Mouse (Mus musculus): ENCODE measurements around the gene Lgals3. TPM values are rescaled to one million over a fixed set of nuclear protein-coding genes. Genes with fewer than 3 reads are reported as not detected.
"Not testable (repeated sequence)": the region's sequence is repeated elsewhere in the genome, so short reads cannot be mapped to it uniquely, and the experiment has no call there.

The Lgals3 gene
- 3.7 and 4.7 TPM in 2 replicates for polyA plus RNA-seq (2012; rRNA removed)

DNA sequence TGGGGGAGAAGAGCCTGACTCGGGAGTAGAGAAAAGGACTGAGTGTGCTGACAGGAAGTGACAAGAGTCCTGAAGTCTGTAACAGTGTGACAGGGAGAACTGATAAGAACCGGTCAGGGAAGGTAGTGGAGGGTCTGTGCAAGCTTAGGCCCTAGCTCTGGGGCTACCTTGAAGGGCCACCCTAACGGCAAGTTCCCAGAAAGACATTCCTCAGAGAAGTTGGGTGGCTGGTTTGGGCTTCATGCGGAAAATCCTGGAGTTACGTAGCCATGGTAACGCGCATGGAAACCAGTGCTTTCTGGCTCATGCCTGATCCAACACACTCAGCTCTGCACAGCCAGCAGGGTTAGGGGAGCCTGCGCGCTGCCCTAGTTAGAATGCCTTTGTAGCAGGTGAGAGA is at the start of gene Lgals3:
Gene Lgals3 (plus strand): TSS at position 291 of the 400 bp plus-strand sequence.
- Histone ChIP-seq H3K27me3 (ENCODE audit: control insufficient read depth, insufficient read depth, low read length) (0 out of 2 replicates have a peak, but pooled peaks cover 2% of the 10 kb centered on the region), H3K27ac (ENCODE audit: insufficient read depth, low read length) (no peak within 1 kb of the TSS), H3K4me3 (replicated peaks; ENCODE audit: insufficient read depth, low read depth, low read length) (no peak within 1 kb of the TSS), H3K4me1 (ENCODE audit: control insufficient read depth, insufficient read depth, low read length) (peaks cover 5% of the 10 kb centered on the region)
- 14% methylated on average over 9 of the region's 9 CpGs for WGBS
- TF ChIP-seq CTCF (IDR thresholded peaks at IDR 0.05; ENCODE audit: borderline replicate concordance, insufficient read depth, low read depth, low read length) (no peak), POLR2A (IDR thresholded peaks at IDR 0.05; ENCODE audit: borderline replicate concordance, insufficient read depth, low read length) (no peak)
- DNase-seq, result peak; percentile 18 to 27

DNA sequence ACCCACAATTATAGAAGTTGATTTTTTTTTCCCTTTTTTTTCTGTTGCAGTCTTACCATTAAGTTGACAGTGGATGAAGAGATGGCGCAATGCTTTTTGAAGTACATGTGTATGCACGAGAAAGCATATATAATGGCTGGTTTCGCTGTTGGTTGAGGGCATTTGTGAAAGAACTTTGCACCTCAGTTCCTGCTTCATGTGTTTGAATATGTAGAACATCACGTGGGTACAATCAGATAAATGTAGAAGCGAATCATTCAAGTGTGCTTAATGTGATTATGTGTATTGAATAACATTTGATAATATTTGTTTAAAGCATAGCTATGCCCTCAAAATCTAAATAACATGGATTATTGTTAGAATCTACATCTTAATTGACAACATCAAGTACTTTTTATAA is 48.2 kb upstream of the Lgals3 start:
- Histone ChIP-seq H3K4me3 (replicated peaks; ENCODE audit: insufficient read depth, low read depth, low read length) (no peak overlapping the region), H3K27me3 (ENCODE audit: control insufficient read depth, insufficient read depth, low read length) (no peaks in the 10 kb centered on the region), H3K4me1 (ENCODE audit: control insufficient read depth, insufficient read depth, low read length) (no peaks in the 10 kb centered on the region), H3K27ac (ENCODE audit: insufficient read depth, low read length) (no peak overlapping the region)
- TF ChIP-seq POLR2A (IDR thresholded peaks at IDR 0.05; ENCODE audit: borderline replicate concordance, insufficient read depth, low read length), result no peak
- no peak for TF ChIP-seq CTCF (IDR thresholded peaks at IDR 0.05; ENCODE audit: borderline replicate concordance, insufficient read depth, low read depth, low read length)
- 92% methylated on average over 5 of the region's 5 CpGs for WGBS
- DNase-seq, result no peak

DNA sequence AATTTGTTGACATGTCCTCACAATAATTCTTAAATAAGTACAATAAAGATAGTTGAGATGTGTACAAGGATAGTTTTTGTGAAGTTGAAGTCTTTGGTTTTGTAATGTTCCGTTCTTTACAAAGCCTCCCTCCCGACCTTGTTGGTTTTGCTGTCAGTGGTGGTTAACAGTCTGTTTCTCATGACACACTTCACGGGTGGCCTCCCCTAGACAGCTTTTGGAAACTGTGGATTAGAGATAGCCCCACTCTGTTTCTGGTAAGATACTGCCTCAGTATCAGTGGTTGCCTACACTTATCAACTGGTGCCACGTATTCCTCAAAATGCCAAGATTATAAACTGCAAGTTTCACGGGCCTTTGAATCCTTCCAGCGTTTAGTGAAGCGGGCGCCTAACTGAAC is 46.0 kb upstream of the Lgals3 start:
- not testable (repeated sequence) for H3K27me3 ChIP-seq (ENCODE audit: control insufficient read depth, insufficient read depth, low read length); H3K27ac ChIP-seq (ENCODE audit: insufficient read depth, low read length); DNase-seq; H3K4me1 ChIP-seq (ENCODE audit: control insufficient read depth, insufficient read depth, low read length); H3K4me3 ChIP-seq (replicated peaks; ENCODE audit: insufficient read depth, low read depth, low read length)
- 92% methylated on average over 7 of the region's 8 CpGs for WGBS

DNA sequence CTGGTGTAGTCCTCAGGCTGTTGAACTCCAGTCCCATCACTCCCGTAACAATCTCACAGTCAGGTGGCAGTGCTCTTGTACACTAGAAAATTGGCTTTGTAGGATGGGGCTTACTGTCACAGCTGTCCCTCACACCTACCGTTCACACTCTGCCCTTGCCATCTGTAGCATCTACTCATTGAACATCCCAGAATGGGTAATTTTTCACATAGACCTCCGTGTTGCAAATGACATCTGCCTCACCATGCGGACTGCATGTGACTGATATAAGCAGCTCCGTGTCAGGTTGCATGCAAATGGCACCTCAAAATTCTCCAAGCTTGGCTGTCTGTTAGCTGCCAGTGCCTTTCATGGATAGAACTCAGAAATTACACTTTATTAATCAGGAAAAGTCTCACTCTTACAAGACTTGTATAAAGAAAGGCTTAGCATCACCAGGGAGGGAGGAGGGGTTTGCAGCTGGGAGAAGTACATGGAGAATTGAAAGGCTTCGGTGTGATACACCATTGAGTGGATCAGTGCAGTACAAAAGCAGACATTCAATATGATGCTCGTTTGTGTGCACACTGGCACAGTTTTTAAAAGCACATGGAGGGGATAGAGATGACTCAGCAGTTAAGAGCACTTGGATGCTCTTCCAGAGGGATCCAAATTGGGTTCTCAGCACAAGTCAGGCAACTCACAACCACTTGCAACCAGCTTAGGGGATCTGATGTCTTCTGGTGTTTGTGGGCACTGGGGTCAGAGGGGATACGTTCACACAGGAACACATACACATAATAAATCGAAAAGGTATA is 41.4 kb upstream of the Lgals3 start:
- DNase-seq, result no peak
- Histone ChIP-seq H3K27ac (ENCODE audit: insufficient read depth, low read length) (no peak overlapping the region), H3K4me3 (replicated peaks; ENCODE audit: insufficient read depth, low read depth, low read length) (no peak overlapping the region), H3K4me1 (ENCODE audit: control insufficient read depth, insufficient read depth, low read length) (no peaks in the 10 kb centered on the region), H3K27me3 (ENCODE audit: control insufficient read depth, insufficient read depth, low read length) (no peaks in the 10 kb centered on the region)
- whole genome bisulfite sequencing, result 81% methylated on average over 9 of the region's 9 CpGs
- TF ChIP-seq POLR2A (IDR thresholded peaks at IDR 0.05; ENCODE audit: borderline replicate concordance, insufficient read depth, low read length), result no peak
- no peak for TF ChIP-seq CTCF (IDR thresholded peaks at IDR 0.05; ENCODE audit: borderline replicate concordance, insufficient read depth, low read depth, low read length)

DNA sequence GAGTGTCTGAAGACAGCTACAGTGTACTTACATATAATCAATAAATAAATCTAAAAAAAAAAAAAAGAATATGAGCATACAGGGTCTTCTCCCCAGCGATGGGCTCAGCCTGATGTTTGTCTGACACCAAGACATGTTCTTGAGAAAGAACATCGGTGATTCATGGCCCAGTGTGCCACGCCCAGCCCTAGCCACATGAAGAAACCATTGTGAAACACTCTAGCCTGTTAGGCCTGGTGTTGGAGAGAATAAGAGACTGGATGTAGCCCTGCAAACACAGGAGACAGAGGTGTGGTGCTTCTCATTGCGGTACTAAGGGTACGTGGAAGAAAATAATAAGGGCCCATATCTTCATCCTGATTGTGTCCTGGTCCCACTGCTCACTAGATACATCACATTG is 40.2 kb upstream of the Lgals3 start:
- 95% methylated on average over 5 of the region's 5 CpGs for WGBS
- TF ChIP-seq CTCF (IDR thresholded peaks at IDR 0.05; ENCODE audit: borderline replicate concordance, insufficient read depth, low read depth, low read length) (no peak), POLR2A (IDR thresholded peaks at IDR 0.05; ENCODE audit: borderline replicate concordance, insufficient read depth, low read length) (no peak)
- Histone ChIP-seq H3K27ac (ENCODE audit: insufficient read depth, low read length) (no peak overlapping the region), H3K4me1 (ENCODE audit: control insufficient read depth, insufficient read depth, low read length) (no peaks in the 10 kb centered on the region), H3K4me3 (replicated peaks; ENCODE audit: insufficient read depth, low read depth, low read length) (no peak overlapping the region), H3K27me3 (ENCODE audit: control insufficient read depth, insufficient read depth, low read length) (no peaks in the 10 kb centered on the region)
- no peak for DNase-seq

DNA sequence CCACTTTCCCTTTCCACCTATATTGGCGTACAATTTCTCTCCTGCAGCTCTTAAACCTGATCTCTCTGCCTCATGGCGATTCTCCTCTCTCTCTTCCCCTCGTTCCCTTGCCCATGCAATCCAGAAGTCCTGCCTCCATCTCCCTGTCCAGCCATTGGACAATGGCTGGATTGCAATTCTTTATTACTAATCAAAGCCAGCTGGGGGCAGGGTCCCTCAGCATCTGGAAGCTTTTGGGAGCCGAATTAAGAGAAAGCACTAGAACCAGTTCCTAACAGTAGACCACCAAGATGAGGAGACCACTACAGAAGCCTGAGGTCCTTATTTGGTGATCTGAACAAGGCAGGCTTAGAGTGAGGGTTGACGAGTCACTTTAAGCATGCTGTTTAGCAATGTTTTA is 35.6 kb upstream of the Lgals3 start:
- TF ChIP-seq CTCF (IDR thresholded peaks at IDR 0.05; ENCODE audit: borderline replicate concordance, insufficient read depth, low read depth, low read length), result no peak
- no peak for TF ChIP-seq POLR2A (IDR thresholded peaks at IDR 0.05; ENCODE audit: borderline replicate concordance, insufficient read depth, low read length)
- H3K4me1 ChIP-seq (ENCODE audit: control insufficient read depth, insufficient read depth, low read length), result no peaks in the 10 kb centered on the region
- no peaks in the 10 kb centered on the region for H3K27me3 ChIP-seq (ENCODE audit: control insufficient read depth, insufficient read depth, low read length)
- WGBS, result 76% methylated on average over 5 of the region's 5 CpGs
- no peak overlapping the region for H3K4me3 ChIP-seq (replicated peaks; ENCODE audit: insufficient read depth, low read depth, low read length)
- no peak overlapping the region for H3K27ac ChIP-seq (ENCODE audit: insufficient read depth, low read length)
- no peak for DNase-seq

DNA sequence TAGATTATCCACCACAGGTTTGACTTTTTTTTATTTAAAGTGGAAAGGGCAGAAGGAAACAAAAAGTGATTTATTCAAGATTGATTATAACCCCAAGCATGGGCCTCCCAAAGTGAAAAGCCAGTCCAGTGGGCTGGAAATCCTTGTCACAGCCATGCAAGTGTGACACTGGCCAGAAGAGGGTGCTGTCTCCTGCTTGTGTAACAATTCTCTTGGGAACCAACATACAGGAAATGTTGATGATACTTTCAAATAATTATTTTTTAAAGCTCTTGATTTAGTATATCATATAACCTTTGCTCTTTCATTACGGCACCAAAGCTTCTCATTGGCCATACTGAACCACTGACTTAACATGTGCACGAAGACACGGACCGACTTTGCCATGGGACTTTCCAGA is 32.7 kb upstream of the Lgals3 start:
- no peaks in the 10 kb centered on the region for H3K27me3 ChIP-seq (ENCODE audit: control insufficient read depth, insufficient read depth, low read length)
- WGBS, result 85% methylated on average over 4 of the region's 4 CpGs
- TF ChIP-seq CTCF (IDR thresholded peaks at IDR 0.05; ENCODE audit: borderline replicate concordance, insufficient read depth, low read depth, low read length), result peak; percentile 70
- no peak for TF ChIP-seq POLR2A (IDR thresholded peaks at IDR 0.05; ENCODE audit: borderline replicate concordance, insufficient read depth, low read length)
- DNase-seq, result peak; percentile 21 to 46
- no peak overlapping the region for H3K27ac ChIP-seq (ENCODE audit: insufficient read depth, low read length)
- no peaks in the 10 kb centered on the region for H3K4me1 ChIP-seq (ENCODE audit: control insufficient read depth, insufficient read depth, low read length)
- no peak overlapping the region for H3K4me3 ChIP-seq (replicated peaks; ENCODE audit: insufficient read depth, low read depth, low read length)

DNA sequence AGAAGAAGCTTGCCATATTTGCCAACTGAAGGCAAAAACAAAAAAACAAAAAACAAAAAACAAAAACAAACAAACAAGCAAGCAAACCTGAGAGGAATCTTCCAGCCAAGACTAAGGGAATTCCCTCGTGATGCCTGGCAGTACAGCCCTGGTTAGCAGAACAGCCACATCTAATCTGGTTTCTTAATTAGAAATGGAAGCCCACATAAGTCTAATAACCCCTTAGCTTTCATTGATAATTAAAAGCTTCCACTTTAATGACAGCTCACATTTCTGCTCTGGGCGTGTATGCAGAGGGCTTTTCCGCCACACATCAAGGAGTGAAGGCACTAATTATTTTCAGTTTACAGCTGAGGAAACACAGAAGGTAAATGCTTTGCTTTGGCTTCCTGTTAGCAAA is 32.3 kb upstream of the Lgals3 start:
- TF ChIP-seq CTCF (IDR thresholded peaks at IDR 0.05; ENCODE audit: borderline replicate concordance, insufficient read depth, low read depth, low read length), result no peak
- no peak for TF ChIP-seq POLR2A (IDR thresholded peaks at IDR 0.05; ENCODE audit: borderline replicate concordance, insufficient read depth, low read length)
- H3K4me1 ChIP-seq (ENCODE audit: control insufficient read depth, insufficient read depth, low read length), result no peaks in the 10 kb centered on the region
- no peaks in the 10 kb centered on the region for H3K27me3 ChIP-seq (ENCODE audit: control insufficient read depth, insufficient read depth, low read length)
- 77% methylated on average over 3 of the region's 3 CpGs for WGBS
- H3K4me3 ChIP-seq (replicated peaks; ENCODE audit: insufficient read depth, low read depth, low read length), result no peak overlapping the region
- DNase-seq, result no peak
- no peak overlapping the region for H3K27ac ChIP-seq (ENCODE audit: insufficient read depth, low read length)

Measured in cerebellum, adult 2 months (tissue).